Mouse (Mus musculus) adrenal gland, adult (tissue): Measurements from ENCODE around the gene Tspoap1.

Source experiments
- DNase-seq, 2 experiments: peaks; one replicate each; pipeline ENCODE4 v3.0.0; 2022 to 2023; ENCODE audit warnings: low spot score in 1 of 2; ENCODE audit not compliant: inconsistent age in 2 of 2

Gene Tspoap1

DNA sequence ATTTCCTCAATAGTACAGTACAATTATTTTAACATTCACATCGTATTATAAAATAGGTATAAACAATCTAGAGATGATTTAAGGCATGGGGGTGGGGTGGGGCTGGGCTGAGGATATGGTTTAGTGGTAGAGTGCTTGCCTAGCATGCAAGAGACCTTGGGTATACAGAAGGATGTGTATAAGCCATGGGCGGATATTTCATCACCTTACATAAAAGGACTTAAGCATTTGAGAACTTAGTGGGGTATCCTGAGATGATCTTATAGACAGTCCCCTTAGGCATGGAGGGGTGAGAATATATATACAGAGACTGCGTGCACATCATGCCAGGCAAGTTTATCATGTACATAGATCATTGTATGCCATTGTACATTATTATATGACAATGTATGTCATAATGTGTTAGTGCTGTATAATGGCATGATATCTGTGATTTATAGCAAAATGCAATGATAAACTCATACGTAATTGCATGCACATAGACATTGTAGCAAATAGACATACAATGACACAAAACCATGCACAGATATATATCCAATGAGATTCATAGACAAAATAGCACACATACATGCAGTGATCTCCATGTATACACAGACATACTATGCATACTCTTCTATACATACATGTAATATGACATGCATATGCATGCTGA is 1.3 kb upstream of the Tspoap1 start:
- DNase-seq = no peak

DNA sequence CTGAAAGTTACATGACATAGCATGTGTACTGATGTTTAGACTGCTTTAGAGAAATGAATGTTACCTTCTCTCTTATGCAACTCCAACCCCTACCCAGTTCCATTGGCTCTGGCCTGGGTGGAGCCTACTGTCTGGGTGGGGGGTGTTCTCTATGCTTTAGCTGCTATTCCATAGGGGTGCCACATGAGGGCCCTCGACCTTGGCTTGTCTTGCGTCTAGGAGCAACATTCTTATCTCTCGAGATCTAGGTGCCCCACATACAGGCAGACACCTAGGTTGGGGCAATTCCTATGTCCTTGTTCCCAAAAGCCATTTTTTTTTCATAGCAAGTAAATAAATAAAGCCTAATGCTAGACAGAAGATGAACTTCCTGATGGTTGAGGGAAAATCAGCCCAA is 734 bp upstream of the Tspoap1 start:
- peak in 1 of 2 experiments; percentile 44 for DNase-seq

DNA sequence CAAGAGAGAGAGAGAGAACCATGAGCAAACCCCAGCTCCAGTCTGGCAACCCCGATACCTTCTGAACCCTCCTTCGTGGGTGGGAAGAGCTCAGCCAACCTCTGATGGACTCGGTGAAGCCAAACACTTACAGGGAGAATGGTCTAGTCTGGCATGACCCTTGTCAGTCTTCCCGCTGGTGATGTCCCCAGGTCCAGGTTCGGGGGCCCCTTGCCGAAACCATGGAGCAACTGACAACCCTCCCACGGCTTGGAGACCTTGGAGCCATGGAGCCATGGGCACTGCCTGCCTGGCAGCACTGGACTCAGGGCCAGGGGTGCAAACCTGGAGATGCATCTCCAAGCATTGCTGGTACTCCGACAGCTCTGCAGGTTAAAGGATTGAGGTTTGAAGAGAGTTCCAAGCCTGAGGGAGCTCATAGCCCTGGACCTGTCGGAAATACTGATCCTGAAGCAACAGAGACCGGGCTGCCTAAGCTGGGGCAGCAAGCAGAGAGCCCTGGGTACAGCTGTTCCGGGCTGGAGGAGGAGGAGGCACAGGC is 910 bp downstream of the Tspoap1 start:
- no peak for DNase-seq

DNA sequence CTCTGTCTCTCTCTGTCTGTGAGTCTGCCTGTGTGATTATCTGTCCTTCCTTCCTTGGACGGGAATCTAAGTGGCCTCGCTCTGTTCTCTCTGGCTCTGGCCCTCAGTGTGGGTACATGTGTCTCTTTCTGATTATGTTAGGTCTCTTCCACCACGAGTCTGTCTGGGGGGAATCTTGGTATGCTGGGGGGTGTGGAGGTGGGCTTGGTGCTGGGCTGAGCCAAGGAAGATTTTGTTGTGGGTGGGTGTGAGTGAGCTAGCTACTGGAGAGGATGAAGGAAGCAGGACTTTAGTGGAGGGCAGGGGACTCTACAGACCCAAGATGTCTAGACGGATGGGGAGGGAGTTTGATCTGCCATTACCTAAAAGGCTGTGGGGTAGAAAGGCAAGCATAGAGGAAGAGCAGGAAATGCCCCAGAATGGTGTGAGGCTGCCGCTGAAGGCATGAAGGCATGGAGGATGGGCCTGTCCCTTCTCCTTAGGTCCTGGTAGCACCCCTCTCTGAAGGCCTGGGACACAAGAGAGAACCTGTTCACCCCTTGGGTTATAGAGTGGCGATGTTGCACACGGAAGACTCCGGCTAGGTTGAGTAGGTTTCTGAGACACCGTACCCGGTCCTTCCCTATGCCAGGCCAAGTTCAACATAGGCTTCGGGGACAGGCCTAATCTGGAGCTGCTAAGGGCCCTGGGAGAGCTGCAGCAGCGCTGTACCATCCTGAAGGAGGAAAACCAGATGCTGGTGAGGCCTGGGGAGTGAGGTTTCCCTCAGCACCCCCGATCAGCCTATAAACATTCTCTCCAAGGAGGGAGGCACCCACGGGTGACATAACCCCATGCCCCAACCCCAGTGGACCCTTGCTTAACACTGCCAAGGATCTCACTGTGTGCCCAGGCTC is 1.7 kb downstream of the Tspoap1 start:
- DNase-seq = no peak

DNA sequence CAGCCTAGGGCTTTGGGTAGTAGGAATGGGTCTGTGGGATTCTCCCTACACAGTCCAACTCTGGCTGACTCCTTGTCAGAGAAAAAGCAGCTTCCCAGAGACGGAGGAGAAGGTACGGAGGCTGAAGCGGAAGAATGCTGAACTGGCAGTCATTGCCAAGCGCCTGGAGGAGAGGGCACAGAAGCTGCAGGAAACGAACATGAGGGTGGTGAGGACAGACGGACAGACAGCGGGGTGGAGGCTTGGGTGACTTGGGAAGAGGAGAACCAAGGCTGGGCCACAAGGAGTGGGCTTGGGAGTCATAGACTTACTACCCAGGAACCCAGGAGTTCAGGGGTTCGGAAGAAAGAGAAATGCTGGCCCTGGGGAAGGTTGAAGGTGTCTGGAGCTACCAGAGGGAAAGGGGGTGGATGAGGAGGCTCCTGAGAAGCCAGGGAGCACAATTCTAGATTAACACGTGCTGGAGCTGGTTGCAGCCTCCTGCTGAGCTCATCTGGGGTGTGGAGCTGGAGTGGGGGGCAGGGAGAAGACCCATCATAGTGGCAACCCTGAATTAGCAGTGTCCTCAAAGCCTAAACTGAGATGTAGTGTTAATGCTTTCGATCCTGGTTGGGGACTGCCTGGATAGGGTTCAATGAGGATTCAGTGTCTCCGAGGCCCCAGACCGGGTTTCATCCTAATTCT is 2.5 kb downstream of the Tspoap1 start:
- DNase-seq = no peak

DNA sequence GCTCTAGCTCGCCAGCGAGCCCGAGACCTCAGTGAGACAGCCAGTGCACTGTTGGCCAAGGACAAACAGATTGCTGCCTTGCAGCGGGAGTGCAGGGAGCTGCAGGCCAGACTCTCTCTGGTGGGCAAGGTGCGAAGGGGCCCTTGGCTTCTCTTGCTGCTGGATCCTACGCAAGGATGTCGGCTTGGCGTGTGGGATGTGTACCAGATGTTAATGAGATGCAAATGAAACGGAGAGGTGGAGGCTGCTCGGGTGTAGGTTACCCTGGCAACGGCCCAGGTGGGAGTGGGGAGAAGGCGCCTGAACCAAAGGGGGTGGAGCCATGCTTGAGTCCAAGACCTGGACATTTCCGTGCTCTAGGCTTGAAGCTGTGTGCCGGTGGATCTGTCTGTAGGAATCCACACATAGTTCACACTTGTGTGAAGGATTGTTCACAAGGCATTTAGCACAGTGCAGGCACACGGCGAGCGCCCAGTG is 3.2 kb downstream of the Tspoap1 start:
- DNase-seq = peak; percentile 57 to 80

DNA sequence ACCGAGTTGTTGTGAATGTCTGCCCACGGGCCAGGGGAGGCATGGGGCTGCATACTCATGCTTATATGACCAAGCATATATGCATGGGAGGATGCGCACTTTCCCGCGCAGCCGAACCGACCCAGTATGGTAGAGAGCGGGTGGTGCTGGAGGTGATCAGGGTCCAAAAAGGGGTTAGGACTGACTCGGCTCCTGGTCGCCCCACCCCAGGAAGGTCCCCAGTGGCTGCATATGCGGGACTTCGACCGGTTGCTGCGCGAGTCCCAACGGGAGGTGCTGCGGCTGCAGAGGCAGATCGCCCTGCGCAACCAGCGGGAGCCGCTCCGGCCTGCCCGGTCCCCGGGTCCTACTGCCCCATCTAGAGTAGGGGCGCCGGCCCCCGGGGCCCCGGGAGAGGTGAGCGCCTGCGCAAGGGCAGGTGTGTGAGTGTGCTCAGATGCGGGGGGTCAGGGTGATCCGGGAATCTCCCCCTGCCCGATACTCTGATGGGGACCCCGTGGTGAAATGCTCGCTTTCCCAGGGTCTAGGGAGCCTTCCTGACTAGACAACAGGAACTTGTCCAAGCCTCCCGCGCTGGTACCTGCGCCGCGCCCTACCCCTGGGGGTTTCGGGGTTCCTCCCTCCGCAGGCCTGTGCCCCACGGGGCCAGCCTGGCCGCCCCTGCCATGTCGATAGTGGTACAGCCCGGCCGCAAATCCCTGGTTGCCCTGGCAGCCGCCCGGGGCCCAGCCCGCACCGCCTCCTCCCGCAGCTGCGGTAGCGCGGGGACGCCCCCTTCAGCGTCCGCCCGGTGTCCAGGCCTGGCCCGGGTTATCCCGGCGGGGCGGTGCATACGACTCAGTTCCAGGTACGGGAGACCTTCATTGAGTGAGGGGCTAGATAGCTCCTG is 3.9 kb downstream of the Tspoap1 start:
- peak; percentile 72 to 82 for DNase-seq

DNA sequence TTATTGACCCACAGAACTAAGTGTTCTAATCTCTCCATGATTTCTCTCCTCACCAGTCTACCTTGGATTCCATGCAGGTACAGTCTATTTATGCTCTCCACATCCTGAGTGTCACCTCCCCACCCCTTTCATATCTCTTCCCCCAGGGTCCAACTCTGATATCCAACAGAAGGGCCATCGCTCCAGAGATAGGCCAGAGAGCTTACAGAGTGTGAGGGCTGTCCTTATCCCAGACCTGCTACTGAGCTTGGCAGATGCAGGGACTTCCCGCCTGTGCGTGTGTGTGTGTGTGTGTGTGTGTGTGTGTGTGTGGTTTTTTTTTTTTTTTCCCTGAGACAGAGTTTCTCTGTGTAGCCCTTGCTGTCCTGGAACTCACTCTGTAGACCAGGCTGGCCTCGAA is 8.4 kb downstream of the Tspoap1 start:
- no peak for DNase-seq

DNA sequence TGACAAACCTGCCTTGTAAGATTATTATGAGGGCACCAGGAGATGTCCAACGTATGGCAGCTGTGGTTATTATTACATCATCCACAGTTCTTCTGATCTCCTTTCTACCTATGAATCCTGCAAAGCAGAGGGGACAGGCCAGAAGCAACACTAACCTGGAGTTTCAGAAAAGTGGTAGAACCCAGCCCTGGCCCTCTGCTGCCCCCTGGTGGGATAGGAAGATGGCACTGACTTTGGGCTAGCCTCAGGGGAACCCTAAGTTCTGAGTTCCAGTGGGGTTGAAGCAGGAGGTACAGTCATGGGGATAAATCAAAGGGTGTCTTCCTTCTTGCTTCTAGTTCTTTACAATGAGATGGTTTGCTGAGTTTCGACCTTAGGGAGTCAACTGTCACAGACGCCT is 10.6 kb downstream of the Tspoap1 start:
- peak; percentile 74 to 92 for DNase-seq

DNA sequence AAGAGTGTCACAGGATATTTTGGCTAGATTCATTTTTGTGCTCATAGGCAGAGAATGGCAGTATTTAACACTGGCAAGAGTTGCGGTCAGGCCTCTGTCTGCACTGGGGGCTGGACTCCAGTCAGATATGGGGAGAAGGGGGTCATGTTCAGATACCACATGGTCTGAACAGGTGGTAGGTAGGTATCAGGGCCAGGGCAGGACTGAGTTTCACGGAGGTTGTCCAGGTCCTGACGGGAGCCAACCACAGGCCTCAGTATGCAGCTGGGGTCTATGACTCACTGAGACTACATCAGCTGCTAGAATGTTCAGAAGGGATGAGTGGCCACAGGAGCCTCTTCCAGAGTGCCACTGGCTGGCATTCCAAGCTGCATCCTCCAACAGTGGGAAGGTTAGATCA is 12.0 kb downstream of the Tspoap1 start:
- no peak for DNase-seq

DNA sequence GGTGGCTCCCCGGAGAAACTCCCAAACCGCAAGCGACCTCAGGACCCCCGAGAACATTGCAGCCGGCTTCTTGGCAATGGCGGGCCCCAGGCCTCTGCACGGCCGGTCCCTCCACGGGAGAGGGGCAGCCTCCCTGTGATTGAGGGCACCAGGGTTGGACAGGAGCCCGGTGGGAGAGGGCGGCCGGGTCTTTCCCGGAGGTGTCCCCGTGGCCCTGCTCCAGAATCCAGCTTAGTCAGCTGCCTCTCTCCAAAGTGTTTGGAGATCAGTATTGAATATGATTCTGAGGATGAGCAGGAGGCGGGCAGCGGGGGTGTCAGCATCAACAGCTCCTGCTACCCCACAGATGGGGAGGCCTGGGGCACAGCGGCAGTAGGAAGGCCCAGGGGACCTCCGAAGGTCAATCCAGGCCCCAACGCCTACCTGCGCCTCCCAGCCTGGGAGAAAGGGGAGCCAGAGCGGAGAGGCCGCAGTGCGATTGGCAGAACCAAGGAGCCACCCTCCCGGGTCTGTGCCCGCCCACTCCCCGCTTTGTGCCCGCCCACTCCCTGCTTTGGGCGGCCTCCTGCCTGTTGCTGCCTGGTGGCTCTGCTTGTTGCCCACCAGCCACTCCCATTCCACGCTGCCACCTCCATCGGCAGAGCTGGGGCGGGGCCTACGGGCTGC is 17.9 kb downstream of the Tspoap1 start:
- DNase-seq = peak; percentile 62 to 75

DNA sequence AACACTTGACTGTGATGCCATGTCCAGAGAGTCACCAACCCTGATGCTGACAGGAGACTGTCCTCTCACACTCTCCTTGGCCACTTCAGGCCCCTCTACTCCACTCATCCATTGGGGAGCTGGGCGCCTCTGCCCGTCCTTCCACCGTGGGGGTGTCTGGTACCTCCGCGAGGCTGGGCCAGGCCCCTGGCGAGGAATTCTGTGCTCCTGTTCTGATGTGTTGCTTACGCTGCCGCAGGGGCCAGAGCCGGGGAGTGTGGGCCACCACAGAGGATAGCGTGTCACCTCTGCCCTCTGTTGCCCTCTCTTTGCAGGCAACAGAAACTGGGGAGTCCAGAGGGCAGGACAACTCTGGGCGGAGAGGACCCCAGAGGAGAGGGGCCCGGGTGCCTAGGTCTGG is 18.6 kb downstream of the Tspoap1 start:
- DNase-seq = no peak

DNA sequence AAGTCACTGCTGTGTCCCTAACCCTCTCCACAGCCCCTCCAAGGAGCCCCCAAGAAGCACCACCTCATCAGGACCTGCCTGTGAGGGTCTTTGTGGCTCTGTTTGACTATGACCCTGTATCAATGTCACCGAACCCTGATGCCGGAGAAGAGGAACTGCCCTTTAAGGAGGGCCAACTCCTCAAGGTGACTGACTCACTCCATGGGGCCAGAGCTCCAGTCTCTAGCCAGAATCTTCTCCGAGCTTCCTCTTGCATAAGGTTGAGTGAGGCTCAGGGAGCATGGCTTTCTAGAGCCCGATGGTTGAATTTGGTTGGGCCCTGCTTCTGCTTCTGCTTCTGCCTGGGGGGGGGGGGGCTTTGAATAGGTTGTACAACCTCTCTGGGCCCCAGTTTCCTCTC is 19.1 kb downstream of the Tspoap1 start:
- peak in 1 of 2 experiments; percentile 71 for DNase-seq

DNA sequence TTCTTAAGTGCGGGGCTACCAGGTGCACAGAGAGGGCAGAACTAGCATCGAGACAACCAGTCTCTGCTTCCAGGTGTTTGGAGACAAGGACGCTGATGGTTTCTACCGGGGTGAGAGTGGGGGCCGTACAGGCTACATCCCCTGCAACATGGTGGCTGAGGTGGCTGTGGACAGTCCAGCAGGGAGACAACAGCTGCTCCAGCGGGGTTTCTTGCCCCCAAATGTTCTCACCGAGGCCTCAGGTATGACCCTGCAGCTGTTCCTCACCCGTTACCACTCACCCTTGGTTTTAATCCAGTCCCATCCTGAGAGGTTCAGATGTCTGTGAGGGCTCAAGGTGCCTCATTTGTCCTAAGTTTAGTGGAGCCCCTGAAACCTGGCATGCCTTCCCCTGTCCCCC is 19.8 kb downstream of the Tspoap1 start:
- DNase-seq = peak in 1 of 2 experiments; percentile 23

DNA sequence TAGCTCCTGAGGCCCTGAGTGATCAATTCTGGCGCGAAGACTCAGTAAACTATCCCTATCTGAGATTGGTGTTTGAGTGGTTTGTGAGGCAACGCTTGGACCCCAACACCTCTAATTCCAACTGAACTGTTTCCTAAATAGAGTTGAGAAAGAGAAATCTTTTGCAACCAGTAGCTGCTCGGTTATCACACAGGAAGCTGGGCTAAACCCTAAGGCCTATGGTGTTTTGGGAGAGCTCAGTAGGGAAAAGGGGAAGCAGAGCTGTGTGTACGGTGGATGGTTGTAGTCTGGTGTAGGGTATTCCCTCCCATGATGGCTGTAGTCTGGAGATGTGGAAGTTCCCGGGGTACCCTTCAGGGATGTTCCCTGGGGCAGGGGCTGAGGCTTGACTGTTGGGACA is 29.7 kb downstream of the Tspoap1 start:
- no peak for DNase-seq

DNA sequence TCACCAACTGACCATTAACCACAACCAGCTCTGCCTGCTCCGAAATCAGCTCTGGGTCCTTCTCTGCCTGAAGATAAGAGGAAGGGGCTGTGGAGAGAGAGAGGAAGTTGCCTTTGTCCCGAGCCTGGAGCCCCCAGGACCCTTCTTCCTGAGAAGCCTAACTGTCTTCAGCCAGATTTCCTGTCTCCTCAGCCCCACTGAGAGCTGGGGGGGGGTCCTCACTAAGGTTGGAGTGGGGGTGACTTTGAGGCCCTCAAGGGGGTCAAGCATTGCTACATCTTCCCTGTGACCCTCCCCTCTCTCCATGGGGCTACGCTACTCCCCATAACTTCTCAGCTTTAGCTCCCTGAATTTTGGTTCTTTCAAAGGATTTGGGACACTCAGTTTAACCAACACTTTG is 33.1 kb downstream of the Tspoap1 start, which contains the start of gene Mpo:
Gene Mpo, plus strand, starts transcription at position 122 of the 400 bp plus-strand sequence.
- DNase-seq = no peak

DNA sequence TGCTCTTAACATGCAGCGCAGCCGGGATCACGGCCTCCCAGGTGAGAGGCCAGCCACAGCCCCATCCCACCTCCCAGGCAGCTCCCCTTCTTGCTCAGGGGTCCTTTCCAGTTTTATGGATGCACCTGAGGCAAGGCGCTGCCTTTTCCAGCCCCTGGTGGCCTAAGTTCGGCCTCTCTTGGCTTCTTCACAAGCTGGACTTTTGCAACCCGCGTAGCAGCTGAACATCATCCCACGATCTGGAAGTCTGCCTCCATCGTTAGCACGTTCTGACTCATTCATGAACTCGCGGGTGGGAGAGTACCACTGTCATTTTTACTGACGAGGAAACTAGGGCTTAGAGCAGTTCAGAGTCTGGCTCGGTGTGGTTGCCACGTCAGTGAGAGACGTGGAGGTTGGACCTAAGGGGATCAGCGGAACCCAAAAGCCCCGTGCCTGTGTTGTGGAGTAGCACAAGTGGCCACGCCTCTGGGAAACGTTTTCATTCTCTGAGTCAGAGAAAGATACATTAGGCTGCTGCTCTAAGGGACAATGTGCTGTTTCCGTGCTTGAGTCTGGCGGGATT is 41.5 kb downstream of the Tspoap1 start:
- no peak for DNase-seq

DNA sequence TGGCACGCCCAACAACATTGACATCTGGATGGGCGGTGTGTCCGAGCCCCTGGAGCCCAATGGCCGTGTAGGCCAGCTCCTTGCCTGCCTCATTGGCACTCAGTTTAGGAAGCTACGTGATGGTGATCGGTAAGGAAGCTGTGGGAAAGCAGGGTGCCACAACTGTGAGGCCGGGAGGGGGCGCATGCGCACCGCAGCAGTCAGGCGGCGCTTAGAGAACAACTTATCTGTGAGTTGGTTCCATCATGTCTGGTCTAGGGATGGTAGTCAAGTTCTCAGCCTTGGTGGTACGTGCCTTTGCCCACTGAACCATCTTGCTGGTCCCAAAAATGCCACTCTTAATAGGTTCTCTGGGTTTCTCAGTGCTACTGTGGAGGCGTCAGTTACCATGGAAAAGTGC is 42.3 kb downstream of the Tspoap1 start:
- DNase-seq = peak in 1 of 2 experiments; percentile 35

DNA sequence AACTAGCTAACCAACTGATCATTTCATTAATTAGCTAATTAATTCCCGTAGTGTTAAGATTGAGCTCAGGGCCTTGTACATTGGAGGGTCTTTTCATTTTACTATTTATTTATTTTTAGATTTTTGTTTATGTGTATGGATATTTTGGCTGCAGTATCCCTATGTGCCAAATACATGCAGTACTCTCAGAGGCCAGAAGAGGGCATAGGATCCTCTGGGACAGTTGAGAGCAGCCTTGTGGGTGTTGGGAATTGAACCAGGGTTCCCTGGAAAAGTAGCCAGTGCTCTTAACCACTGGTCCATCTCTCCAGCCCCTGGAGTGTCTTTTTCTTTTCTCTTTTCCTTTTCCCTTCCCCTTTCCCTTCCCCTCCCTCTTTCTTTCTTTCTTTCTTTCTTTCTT is 45.1 kb downstream of the Tspoap1 start:
- DNase-seq = peak in 1 of 2 experiments; percentile 67
